Comparison of ENCODE assay signal across 9 mouse cellular contexts in genomic region chr17:34699575-34700408, GRCm38 (mm10). TPM values are rescaled to one million over a fixed set of nuclear protein-coding genes. Genes with fewer than 3 reads are reported as not detected.
DNase-seq lines count a peak whose midpoint lies in the region; ATAC-seq and TF ChIP-seq lines count a peak whose summit lies in the region.
"Had no signal": no experiment of that assay in that cellular context is flagged by ENCODE, and none has a peak within 500 bp of the region (broad histone marks: within the 10 kb centered on the region; RNA-seq: fewer than 3 reads in every experiment).

No protein-coding gene starts in this region.

- H3K4me3 ChIP-seq in embryonic facial prominence, embryonic 12.5 days: no peak overlapping the region
- H3K4me3 ChIP-seq in forebrain, postnatal 0 days (ENCODE audit: low read depth, low read length): no peak overlapping the region
- H3K4me3 ChIP-seq in midbrain, embryonic 14.5 days (replicated peaks; ENCODE audit: low read depth, low read length): no peak overlapping the region

- H3K36me3 ChIP-seq in embryonic facial prominence, embryonic 12.5 days: no peaks in the 10 kb centered on the region
- H3K36me3 ChIP-seq in forebrain, postnatal 0 days (ENCODE audit: insufficient read depth): no peaks in the 10 kb centered on the region
- no peaks in the 10 kb centered on the region for H3K36me3 ChIP-seq in midbrain, embryonic 14.5 days (ENCODE audit: control insufficient read depth, insufficient read depth, low read length)

- no peak for ATAC-seq in embryonic facial prominence, embryonic 12.5 days (ENCODE audit: insufficient number of reproducible peaks, insufficient read depth, low FRiP score, low TSS enrichment)
- ATAC-seq in forebrain, postnatal 0 days: peak; percentile 91
- no peak for ATAC-seq in midbrain, embryonic 14.5 days (ENCODE audit: low FRiP score, low TSS enrichment)
- ATAC-seq: intestine, embryonic 16.5 days had no signal

- DNase-seq in forebrain, postnatal 0 days: peak; percentile 83
- DNase-seq in layer of hippocampus, postnatal 10 days (ENCODE audit: low spot score in 2 of 2): peak; percentile 53 to 62
- DNase-seq in midbrain, embryonic 14.5 days: peak; percentile 27
- no peak for DNase-seq in cerebellum, postnatal 36 days
- no peak for DNase-seq in heart, adult 18-20 months
- DNase-seq in cerebellum, adult 8-10 months: no peak
- DNase-seq: thymus, postnatal 4 days had no signal

- no peak overlapping the region for H3K9ac ChIP-seq in embryonic facial prominence, embryonic 12.5 days
- no peak overlapping the region for H3K9ac ChIP-seq in forebrain, postnatal 0 days
- H3K9ac ChIP-seq in midbrain, embryonic 14.5 days (replicated peaks; ENCODE audit: low read length): no peak overlapping the region

- no peaks in the 10 kb centered on the region for H3K9me3 ChIP-seq in embryonic facial prominence, embryonic 12.5 days
- H3K9me3 ChIP-seq in forebrain, postnatal 0 days (ENCODE audit: low read length): no peaks in the 10 kb centered on the region
- no peaks in the 10 kb centered on the region; the same call in 1 of the 2 replicates for H3K9me3 ChIP-seq in midbrain, embryonic 14.5 days (ENCODE audit: control insufficient read depth, low read length)

- H3K27me3 ChIP-seq in embryonic facial prominence, embryonic 12.5 days: no peaks in the 10 kb centered on the region
- no peaks in the 10 kb centered on the region for H3K27me3 ChIP-seq in forebrain, postnatal 0 days (ENCODE audit: insufficient read depth, low read length)
- H3K27me3 ChIP-seq in midbrain, embryonic 14.5 days (ENCODE audit: control insufficient read depth, insufficient read depth, low read length): no peaks in the 10 kb centered on the region

- 0 out of 2 replicates have a peak overlapping the region, but pooled peaks have one; percentile 46 for H3K27ac ChIP-seq in embryonic facial prominence, embryonic 12.5 days
- peak overlapping the region; percentile 84 for H3K27ac ChIP-seq in forebrain, postnatal 0 days (ENCODE audit: low read depth, low read length)
- H3K27ac ChIP-seq in midbrain, embryonic 14.5 days (replicated peaks; ENCODE audit: low read depth, low read length): peak overlapping the region; percentile 54

- TF ChIP-seq CTCF in forebrain, postnatal 0 days (IDR thresholded peaks at IDR 0.05; ENCODE audit: low read depth): no peak

- WGBS in embryonic facial prominence, embryonic 12.5 days: 43% methylated on average over 14 of the region's 14 CpGs
- 30% methylated on average over 14 of the region's 14 CpGs for WGBS in forebrain, postnatal 0 days
- 48% methylated on average over 14 of the region's 14 CpGs for WGBS in midbrain, embryonic 14.5 days

- peaks cover 10% of the 10 kb centered on the region for H3K4me1 ChIP-seq in embryonic facial prominence, embryonic 12.5 days
- peaks cover 18% of the 10 kb centered on the region; the same call in 1 of the 2 replicates for H3K4me1 ChIP-seq in forebrain, postnatal 0 days (ENCODE audit: insufficient read depth)
- H3K4me1 ChIP-seq in midbrain, embryonic 14.5 days (ENCODE audit: control insufficient read depth, insufficient read depth, low read length): no peaks in the 10 kb centered on the region

- H3K4me2 ChIP-seq in embryonic facial prominence, embryonic 12.5 days (replicated peaks): no peak overlapping the region
- H3K4me2 ChIP-seq in forebrain, postnatal 0 days (ENCODE audit: low read depth): no peak overlapping the region
- H3K4me2 ChIP-seq in midbrain, embryonic 14.5 days (ENCODE audit: low read length): no peak overlapping the region

RNA-seq across cellular contexts. Expression of gene Tnxb, which starts 29.5 kb away (rescaled TPM):
- 0.01 and 0.05 TPM in 2 replicates for polyA plus RNA-seq in embryonic facial prominence, embryonic 12.5 days (2016; fragmentation: Nextera tagmentation; extraction: Ambion mirVana)
- total RNA-seq in forebrain, postnatal 0 days (2014; rRNA removed): 1.0 and 1.7 TPM in 2 replicates
- polyA plus RNA-seq in forebrain, postnatal 0 days (2015; fragmentation: Nextera tagmentation; extraction: Ambion mirVana): 0.08 and 0.16 TPM in 2 replicates
- 1 to 10 TPM; 4.1 to 4.7 TPM for total RNA-seq in layer of hippocampus, postnatal 10 days (2021)
- 0.13 and 0.24 TPM in 2 replicates for polyA plus RNA-seq in midbrain, embryonic 14.5 days (2014; fragmentation: Nextera tagmentation; extraction: Ambion mirVana)
- 10 to 100 TPM; 22.9 to 26.5 TPM for total RNA-seq in heart, adult 18-20 months (2021)

RNA-seq across cellular contexts. Expression of gene C4b, which starts 43.9 kb away (rescaled TPM):
- 0.05 TPM in 1 of 2 replicates, not detected in the other for polyA plus RNA-seq in embryonic facial prominence, embryonic 12.5 days (2016; fragmentation: Nextera tagmentation; extraction: Ambion mirVana)
- total RNA-seq in forebrain, postnatal 0 days (2014; rRNA removed): 1.5 and 1.6 TPM in 2 replicates
- 0.59 and 0.75 TPM in 2 replicates for polyA plus RNA-seq in forebrain, postnatal 0 days (2015; fragmentation: Nextera tagmentation; extraction: Ambion mirVana)
- 1 to 10 TPM; 8.7 to 9.6 TPM for total RNA-seq in layer of hippocampus, postnatal 10 days (2021)
- polyA plus RNA-seq in midbrain, embryonic 14.5 days (2014; fragmentation: Nextera tagmentation; extraction: Ambion mirVana): 0.09 TPM in 1 of 2 replicates, not detected in the other
- total RNA-seq in heart, adult 18-20 months (2021): 10 to 100 TPM; 14.4 to 25.5 TPM

RNA-seq across cellular contexts. Expression of gene Atf6b, which starts 52.8 kb away (rescaled TPM):
- 110 TPM in 2 replicates for polyA plus RNA-seq in embryonic facial prominence, embryonic 12.5 days (2016; fragmentation: Nextera tagmentation; extraction: Ambion mirVana)
- total RNA-seq in forebrain, postnatal 0 days (2014; rRNA removed): 39.9 and 43.7 TPM in 2 replicates
- polyA plus RNA-seq in forebrain, postnatal 0 days (2015; fragmentation: Nextera tagmentation; extraction: Ambion mirVana): 86.1 and 86.4 TPM in 2 replicates
- total RNA-seq in layer of hippocampus, postnatal 10 days (2021): 10 to 100 TPM; 75.8 to 78.6 TPM
- polyA plus RNA-seq in midbrain, embryonic 14.5 days (2014; fragmentation: Nextera tagmentation; extraction: Ambion mirVana): 97.1 TPM in 2 replicates
- 10 to 100 TPM; 15.5 to 17.2 TPM for total RNA-seq in heart, adult 18-20 months (2021)

RNA-seq across cellular contexts. Expression of gene Fkbpl, which starts 55.2 kb away (rescaled TPM):
- polyA plus RNA-seq in embryonic facial prominence, embryonic 12.5 days (2016; fragmentation: Nextera tagmentation; extraction: Ambion mirVana): 16.6 and 16.8 TPM in 2 replicates
- 9.6 and 19.9 TPM in 2 replicates for total RNA-seq in forebrain, postnatal 0 days (2014; rRNA removed)
- polyA plus RNA-seq in forebrain, postnatal 0 days (2015; fragmentation: Nextera tagmentation; extraction: Ambion mirVana): 8.2 and 11.4 TPM in 2 replicates
- total RNA-seq in layer of hippocampus, postnatal 10 days (2021): 10 to 100 TPM; 11.8 to 14.8 TPM
- 11.2 and 14.5 TPM in 2 replicates for polyA plus RNA-seq in midbrain, embryonic 14.5 days (2014; fragmentation: Nextera tagmentation; extraction: Ambion mirVana)
- total RNA-seq in heart, adult 18-20 months (2021): 1 to 10 TPM; 5.8 to 6.5 TPM

Comparison
In these comparisons a context has a peak if more than half of its experiments do, and no peak if none do; other contexts are left out.
1. DNase-seq: peak in forebrain, postnatal 0 days (single experiment), layer of hippocampus, postnatal 10 days (2 of 2) and midbrain, embryonic 14.5 days (single experiment); none in cerebellum, postnatal 36 days (0 of 2), heart, adult 18-20 months (0 of 2) and cerebellum, adult 8-10 months (single experiment).
2. Peak in every context shown above with its lines, with median percentiles within 50 percentile points of each other: H3K27ac ChIP-seq.